Mouse (Mus musculus) bone marrow macrophage, adult 2 months (primary cell): ENCODE results near the gene Fgfr2. TPM values are rescaled to one million over a fixed set of nuclear protein-coding genes. Genes with fewer than 3 reads are reported as not detected.

Experiments
- H3K27ac ChIP-seq: 2 replicates; pipeline ENCODE4 v1.5.1; 2012; ENCODE audit warnings: low read depth, low read length; ENCODE audit not compliant: insufficient read depth
- H3K4me1 ChIP-seq: 2 replicates; pipeline ENCODE4 v1.6.1; 2012; ENCODE audit warnings: low read length; ENCODE audit not compliant: control insufficient read depth, insufficient read depth
- H3K4me3 ChIP-seq: 2 replicates; pipeline ENCODE4 v1.5.1; 2012; ENCODE audit warnings: mild to moderate bottlenecking, low read length, moderate library complexity; ENCODE audit not compliant: insufficient read depth
- CTCF ChIP-seq: IDR thresholded peaks from 2 replicates; pipeline ENCODE4 v1.5.1; 2012; ENCODE audit warnings: low read depth, mild to moderate bottlenecking, low read length, moderate library complexity
- POLR2A ChIP-seq: IDR thresholded peaks from 2 replicates; pipeline ENCODE4 v1.6.1; 2012; ENCODE audit warnings: mild to moderate bottlenecking, low read depth, low read length, borderline replicate concordance
- polyA plus RNA-seq: library from polyadenylated mRNA; stranded (reverse); fragments of >200 nt; gene quantifications from 2 replicates; pipeline ENCODE4 v1.2.4, GENCODE M21; 2012; ENCODE audit not compliant: missing spikeins, insufficient read depth, insufficient read length

Gene Fgfr2
- polyA plus RNA-seq, 1 experiment: 0.27 TPM

GRCm38 (mm10) chr7:132247567-132247966, 875.6 kb downstream of the Fgfr2 start:
- TF ChIP-seq POLR2A: no peak
- TF ChIP-seq CTCF: no peak
- H3K4me1 ChIP-seq: no peaks in the 10 kb centered on the region

GRCm38 (mm10) chr7:132247091-132247490, 876.1 kb downstream of the Fgfr2 start:
- H3K4me3 ChIP-seq: no peak overlapping the region
- TF ChIP-seq CTCF: no peak
- no peak for TF ChIP-seq POLR2A
- H3K27ac ChIP-seq: no peak overlapping the region
- H3K4me1 ChIP-seq: no peaks in the 10 kb centered on the region

More at GRCm38 (mm10) chr7:132247567-132247966, 875.6 kb downstream of the Fgfr2 start:
- no peak overlapping the region for H3K27ac ChIP-seq
- H3K4me3 ChIP-seq: no peak overlapping the region

- Histone ChIP-seq H3K4me1 (no peaks in the 10 kb centered on the region), H3K27ac (no peak overlapping the region), H3K4me3 (no peak overlapping the region)
- TF ChIP-seq POLR2A (no peak), CTCF (no peak)
These were observed 877.4 kb downstream of the Fgfr2 start for GRCm38 (mm10) chr7:132245730-132246129.

- TF ChIP-seq POLR2A (no peak), CTCF (no peak)
- H3K4me3 ChIP-seq: no peak overlapping the region
These were observed 878.5 kb downstream of the Fgfr2 start for GRCm38 (mm10) chr7:132244637-132245036.

DNA sequence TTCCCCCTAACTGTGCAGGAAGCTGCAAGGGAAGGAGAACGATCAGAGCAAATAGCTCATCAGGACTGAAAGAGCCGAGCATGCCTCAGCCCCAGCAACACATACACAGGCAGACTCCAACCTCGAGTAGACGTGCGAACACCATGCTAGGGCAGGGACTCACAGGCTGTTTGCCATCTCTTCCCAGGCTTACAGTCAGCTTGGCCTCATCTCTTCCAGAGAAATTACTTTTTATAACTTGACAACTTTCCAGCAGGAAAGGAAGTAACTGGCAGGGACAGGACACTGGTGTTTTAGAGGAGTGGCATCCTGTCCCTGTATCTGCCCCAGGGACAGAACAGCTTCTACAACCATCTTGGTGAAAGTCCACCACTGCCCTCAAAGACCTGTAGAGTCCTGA, 879.9 kb downstream of the Fgfr2 start:
- Histone ChIP-seq H3K4me1 (no peaks in the 10 kb centered on the region), H3K27ac (no peak overlapping the region), H3K4me3 (no peak overlapping the region)
- TF ChIP-seq CTCF (no peak), POLR2A (no peak)

More at GRCm38 (mm10) chr7:132244637-132245036, 878.5 kb downstream of the Fgfr2 start:
- Histone ChIP-seq H3K4me1 (no peaks in the 10 kb centered on the region), H3K27ac (no peak overlapping the region)

GRCm38 (mm10) chr7:132242617-132243141, 880.5 kb downstream of the Fgfr2 start:
- no peak overlapping the region for H3K4me3 ChIP-seq
- H3K4me1 ChIP-seq: no peaks in the 10 kb centered on the region
- no peak for TF ChIP-seq CTCF
- no peak for TF ChIP-seq POLR2A
- no peak overlapping the region for H3K27ac ChIP-seq

GRCm38 (mm10) chr7:132238921-132239320, 884.2 kb downstream of the Fgfr2 start:
- TF ChIP-seq CTCF: no peak
- no peak for TF ChIP-seq POLR2A

DNA sequence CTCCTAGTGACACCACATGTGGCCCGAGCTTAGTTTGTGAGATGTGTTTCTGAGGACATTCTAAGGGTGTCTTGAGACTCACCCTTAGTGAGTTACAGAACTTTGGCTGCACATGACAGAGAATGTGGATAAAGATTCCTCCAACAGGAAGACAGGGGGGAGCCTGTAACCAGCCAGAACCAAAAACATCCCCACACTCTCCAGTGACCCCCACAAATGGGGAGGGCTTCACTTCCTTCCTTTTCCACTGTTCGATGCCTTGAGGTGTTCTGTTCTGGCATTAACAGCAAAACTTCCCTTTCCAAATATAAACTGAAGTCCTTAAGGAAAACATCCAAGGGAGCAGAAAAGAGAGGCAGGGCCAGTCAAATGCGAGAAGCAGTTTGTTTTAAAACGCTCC, 886.0 kb downstream of the Fgfr2 start:
- Histone ChIP-seq H3K27ac (no peak overlapping the region), H3K4me3 (no peak overlapping the region), H3K4me1 (no peaks in the 10 kb centered on the region)
- TF ChIP-seq POLR2A: no peak
- TF ChIP-seq CTCF: no peak

More at GRCm38 (mm10) chr7:132238921-132239320, 884.2 kb downstream of the Fgfr2 start:
- H3K4me3 ChIP-seq: no peak overlapping the region
- H3K4me1 ChIP-seq: no peaks in the 10 kb centered on the region
- no peak overlapping the region for H3K27ac ChIP-seq

GRCm38 (mm10) chr7:132236789-132237188, 886.4 kb downstream of the Fgfr2 start:
- Histone ChIP-seq H3K4me3 (no peak overlapping the region), H3K4me1 (no peaks in the 10 kb centered on the region), H3K27ac (no peak overlapping the region)
- no peak for TF ChIP-seq POLR2A
- no peak for TF ChIP-seq CTCF

GRCm38 (mm10) chr7:132234250-132234649, 888.9 kb downstream of the Fgfr2 start:
- Histone ChIP-seq H3K4me1 (no peaks in the 10 kb centered on the region), H3K4me3 (no peak overlapping the region), H3K27ac (no peak overlapping the region)
- TF ChIP-seq CTCF (no peak), POLR2A (no peak)
